Comparison of ENCODE assay signal across 22 mouse cellular contexts in the genomic region with DNA sequence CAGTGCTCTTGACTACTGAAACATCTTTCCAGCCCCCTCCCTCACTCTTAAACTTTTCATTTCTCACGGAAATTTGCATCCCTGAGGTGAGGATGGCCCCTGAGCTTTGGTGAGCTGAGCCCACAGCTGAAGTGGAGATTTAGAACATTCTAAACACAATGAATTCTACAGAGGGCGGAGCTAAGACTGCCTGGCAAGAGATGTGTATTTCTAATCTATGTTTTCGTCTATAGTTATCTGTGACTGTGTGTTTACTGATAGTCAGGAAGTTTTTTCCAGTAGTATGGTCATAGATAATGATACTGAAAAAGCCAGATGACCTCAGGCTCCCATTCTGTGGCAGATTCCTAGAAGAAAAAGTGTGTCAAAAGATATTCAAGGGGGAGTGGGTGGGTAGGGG. TPM values are rescaled to one million over a fixed set of nuclear protein-coding genes. Genes with fewer than 3 reads are reported as not detected.
DNase-seq lines count a peak whose midpoint lies in the region; ATAC-seq and TF ChIP-seq lines count a peak whose summit lies in the region.
"Had no signal": no experiment of that assay in that cellular context is flagged by ENCODE, and none has a peak within 500 bp of the region (broad histone marks: within the 10 kb centered on the region; RNA-seq: fewer than 3 reads in every experiment).

No protein-coding gene starts in this region.

- TF ChIP-seq CTCF in G1E (IDR thresholded peaks at IDR 0.05; ENCODE audit: low read depth, low read length), result no peak

- ATAC-seq in embryonic facial prominence, embryonic 14.5 days (ENCODE audit: low read depth), result no peak
- ATAC-seq in G1E (ENCODE audit: extremely low read depth, insufficient number of reproducible peaks, low FRiP score, poor library complexity, severe bottlenecking), result peak; percentile 66
- ATAC-seq in erythroid progenitor cell, adult 5-6 weeks (replicated peaks; ENCODE audit: low FRiP score, poor library complexity, severe bottlenecking), result 0 out of 2 replicates have a peak, but pooled peaks have one; percentile 16
- ATAC-seq in liver, embryonic 16.5 days (ENCODE audit: low read depth), result peak; percentile 72
- no peak for ATAC-seq in CD4-positive, CD25-positive, alpha-beta regulatory T cell, adult 4 months
- ATAC-seq: forebrain, embryonic 13.5 days had no signal

- H3K4me2 ChIP-seq in embryonic facial prominence, embryonic 14.5 days (ENCODE audit: low read depth, low read length), result no peak overlapping the region
- peak overlapping the region; percentile 63 for H3K4me2 ChIP-seq in liver, embryonic 16.5 days (ENCODE audit: low read depth, low read length)
- H3K4me2 ChIP-seq: embryonic facial prominence, embryonic 15.5 days; forebrain, embryonic 13.5 days had no signal

- peak overlapping the region; percentile 19; the same call in 1 of the 2 replicates for H3K9ac ChIP-seq in embryonic facial prominence, embryonic 14.5 days (ENCODE audit: low read depth, low read length)
- peak overlapping the region; percentile 36 for H3K9ac ChIP-seq in liver, embryonic 16.5 days (ENCODE audit: low read depth, low read length)
- H3K9ac ChIP-seq: embryonic facial prominence, embryonic 15.5 days; forebrain, embryonic 13.5 days had no signal

- no peak for DNase-seq in embryonic facial prominence, embryonic 14.5 days (ENCODE audit: low spot score)
- DNase-seq in embryonic facial prominence, embryonic 10.5 days (ENCODE audit: low spot score), result no peak
- DNase-seq in G1E (ENCODE audit: low spot score), result no peak
- DNase-seq in cerebellum, postnatal 36 days, result no peak
- DNase-seq in frontal cortex, postnatal 25 days (ENCODE audit: low spot score in 2 of 2), result no peak
- DNase-seq: adrenal gland, postnatal 36 days; cerebellum, postnatal 10 days; gastrocnemius, postnatal 10 days; heart, adult 11 months; kidney, adult 18-20 months; kidney, postnatal 14 days; left cerebral cortex, postnatal 4 days; lung, adult 2 months; retina, postnatal 1 day had no signal

- H3K27ac ChIP-seq in embryonic facial prominence, embryonic 14.5 days (replicated peaks; ENCODE audit: low read depth, low read length), result no peak overlapping the region
- no peak overlapping the region for H3K27ac ChIP-seq in embryonic facial prominence, embryonic 10.5 days (replicated peaks)
- H3K27ac ChIP-seq in liver, embryonic 16.5 days (ENCODE audit: low read length), result peak overlapping the region; percentile 95
- H3K27ac ChIP-seq: embryonic facial prominence, embryonic 15.5 days; forebrain, embryonic 13.5 days; midbrain, embryonic 10.5 days had no signal

- H3K27me3 ChIP-seq in embryonic facial prominence, embryonic 14.5 days (replicated peaks; ENCODE audit: control insufficient read depth, insufficient read depth, low read length), result no peaks in the 10 kb centered on the region
- H3K27me3 ChIP-seq in embryonic facial prominence, embryonic 10.5 days (replicated peaks; ENCODE audit: low read depth, poor library complexity, severe bottlenecking), result no peaks in the 10 kb centered on the region
- H3K27me3 ChIP-seq in G1E (ENCODE audit: insufficient read depth, low read length), result no peaks in the 10 kb centered on the region
- H3K27me3 ChIP-seq in liver, embryonic 16.5 days (ENCODE audit: control insufficient read depth, insufficient read depth, low read depth, low read length), result no peaks in the 10 kb centered on the region
- H3K27me3 ChIP-seq: embryonic facial prominence, embryonic 15.5 days; forebrain, embryonic 13.5 days had no signal

- WGBS in embryonic facial prominence, embryonic 14.5 days, result 82% methylated on average over 3 of the region's 3 CpGs
- WGBS in embryonic facial prominence, embryonic 10.5 days, result 85% methylated on average over 3 of the region's 3 CpGs
- WGBS in liver, embryonic 16.5 days (ENCODE audit: insufficient replicate concordance), result 24% methylated on average over 3 of the region's 3 CpGs

- H3K9me3 ChIP-seq in embryonic facial prominence, embryonic 14.5 days (ENCODE audit: control insufficient read depth, low read length), result no peaks in the 10 kb centered on the region
- no peaks in the 10 kb centered on the region for H3K9me3 ChIP-seq in embryonic facial prominence, embryonic 10.5 days
- H3K9me3 ChIP-seq in G1E (replicated peaks), result no peaks in the 10 kb centered on the region
- H3K9me3 ChIP-seq in liver, embryonic 16.5 days (replicated peaks; ENCODE audit: control insufficient read depth, low read length), result no peaks in the 10 kb centered on the region
- H3K9me3 ChIP-seq: embryonic facial prominence, embryonic 15.5 days; forebrain, embryonic 13.5 days; midbrain, embryonic 10.5 days had no signal

- H3K4me1 ChIP-seq in embryonic facial prominence, embryonic 14.5 days (ENCODE audit: control insufficient read depth, insufficient read depth, low read length), result no peaks in the 10 kb centered on the region
- H3K4me1 ChIP-seq in embryonic facial prominence, embryonic 10.5 days, result no peaks in the 10 kb centered on the region
- peaks cover 79% of the 10 kb centered on the region for H3K4me1 ChIP-seq in G1E (ENCODE audit: insufficient read depth, low read depth, low read length)
- peaks cover 66% of the 10 kb centered on the region for H3K4me1 ChIP-seq in liver, embryonic 16.5 days (ENCODE audit: control insufficient read depth, low read depth, low read length)
- H3K4me1 ChIP-seq: midbrain, embryonic 10.5 days had no signal

- no peak overlapping the region for H3K4me3 ChIP-seq in embryonic facial prominence, embryonic 14.5 days (ENCODE audit: low read depth, low read length)
- H3K4me3 ChIP-seq in embryonic facial prominence, embryonic 10.5 days, result no peak overlapping the region
- H3K4me3 ChIP-seq in G1E (ENCODE audit: low read depth, low read length), result no peak overlapping the region; the same call in 1 of the 2 replicates
- H3K4me3 ChIP-seq in liver, embryonic 16.5 days (ENCODE audit: low read depth, low read length), result peak overlapping the region; percentile 55
- H3K4me3 ChIP-seq: embryonic facial prominence, embryonic 15.5 days; forebrain, embryonic 13.5 days; layer of hippocampus, adult 2 months; midbrain, embryonic 10.5 days had no signal

- 0 out of 2 replicates have a peak, but pooled peaks cover 16% of the 10 kb centered on the region for H3K36me3 ChIP-seq in embryonic facial prominence, embryonic 14.5 days (ENCODE audit: control insufficient read depth, insufficient read depth, low read length)
- H3K36me3 ChIP-seq in embryonic facial prominence, embryonic 10.5 days (replicated peaks), result peaks cover 30% of the 10 kb centered on the region
- H3K36me3 ChIP-seq in G1E (replicated peaks), result peaks cover 66% of the 10 kb centered on the region
- peaks cover 22% of the 10 kb centered on the region for H3K36me3 ChIP-seq in liver, embryonic 16.5 days (ENCODE audit: control insufficient read depth, insufficient read depth)

RNA-seq across cellular contexts. Expression of a gene that starts 22.2 kb away (rescaled TPM):
- 48.9 and 57.1 TPM in 2 replicates for polyA plus RNA-seq in embryonic facial prominence, embryonic 14.5 days (2014; fragmentation: Nextera tagmentation; extraction: Ambion mirVana)
- polyA plus RNA-seq in embryonic facial prominence, embryonic 10.5 days (2016; fragmentation: Nextera tagmentation; extraction: Ambion mirVana), result 58.6 and 60.2 TPM in 2 replicates
- total RNA-seq in G1E (2014; fragmentation: Nextera tagmentation) (129 and 141 TPM in 2 replicates), G1E (2017) (94.9 and 98.0 TPM in 2 replicates)
- polyA plus RNA-seq in G1E (2012), result 76.1 and 86.1 TPM in 2 replicates
- total RNA-seq in erythroid progenitor cell, adult 5-6 weeks (2015; ENCODE audit: low replicate concordance), result 42.8 and 126 TPM in 2 replicates
- 91.6 and 103 TPM in 2 replicates for total RNA-seq in erythroid progenitor cell, adult 5-6 weeks (2017; ENCODE audit: low replicate concordance)
- polyA plus RNA-seq in liver, embryonic 16.5 days (2015; fragmentation: Nextera tagmentation; extraction: Ambion mirVana), result 78.9 and 81.7 TPM in 2 replicates
- 10 to 100 TPM; 43.6 to 77.5 TPM for polyA plus RNA-seq in CD4-positive, CD25-positive, alpha-beta regulatory T cell, adult 4 months (2017; shearing (Covaris generic))

RNA-seq across cellular contexts. Expression of a gene that starts 49.1 kb away (rescaled TPM):
- polyA plus RNA-seq in embryonic facial prominence, embryonic 14.5 days (2014; fragmentation: Nextera tagmentation; extraction: Ambion mirVana), result 3.8 and 4.8 TPM in 2 replicates
- polyA plus RNA-seq in embryonic facial prominence, embryonic 10.5 days (2016; fragmentation: Nextera tagmentation; extraction: Ambion mirVana), result 0.54 and 0.56 TPM in 2 replicates
- total RNA-seq in G1E (2014; fragmentation: Nextera tagmentation), result not detected in 2 replicates
- total RNA-seq in G1E (2017), result 0.55 TPM in 1 of 2 replicates, not detected in the other
- polyA plus RNA-seq in G1E (2012), result 0.37 and 0.47 TPM in 2 replicates
- not detected in 2 replicates for total RNA-seq in erythroid progenitor cell, adult 5-6 weeks (2015; ENCODE audit: low replicate concordance)
- total RNA-seq in erythroid progenitor cell, adult 5-6 weeks (2017; ENCODE audit: low replicate concordance), result 1.5 TPM in 1 of 2 replicates, not detected in the other
- 0.27 and 0.36 TPM in 2 replicates for polyA plus RNA-seq in liver, embryonic 16.5 days (2015; fragmentation: Nextera tagmentation; extraction: Ambion mirVana)
- polyA plus RNA-seq in CD4-positive, CD25-positive, alpha-beta regulatory T cell, adult 4 months (2017; shearing (Covaris generic)), result not detected
- total RNA-seq: hematopoietic stem cell, adult 5-6 weeks had no signal
- polyA plus RNA-seq: forebrain, embryonic 13.5 days had no signal

RNA-seq across cellular contexts. Expression of a gene that starts 56.3 kb away (rescaled TPM):
- 33.8 and 38.1 TPM in 2 replicates for polyA plus RNA-seq in embryonic facial prominence, embryonic 14.5 days (2014; fragmentation: Nextera tagmentation; extraction: Ambion mirVana)
- polyA plus RNA-seq in embryonic facial prominence, embryonic 10.5 days (2016; fragmentation: Nextera tagmentation; extraction: Ambion mirVana), result 25.3 and 25.7 TPM in 2 replicates
- total RNA-seq in G1E (2014; fragmentation: Nextera tagmentation) (29.4 and 32.1 TPM in 2 replicates), G1E (2017) (18.2 and 22.1 TPM in 2 replicates)
- 103 and 113 TPM in 2 replicates for polyA plus RNA-seq in G1E (2012)
- 0.42 and 2.2 TPM in 2 replicates for total RNA-seq in erythroid progenitor cell, adult 5-6 weeks (2015; ENCODE audit: low replicate concordance)
- total RNA-seq in erythroid progenitor cell, adult 5-6 weeks (2017; ENCODE audit: low replicate concordance), result 1.7 TPM in 1 of 2 replicates, not detected in the other
- polyA plus RNA-seq in liver, embryonic 16.5 days (2015; fragmentation: Nextera tagmentation; extraction: Ambion mirVana), result 8.4 and 9.4 TPM in 2 replicates
- under 1 TPM; 0.35 to 0.71 TPM for polyA plus RNA-seq in CD4-positive, CD25-positive, alpha-beta regulatory T cell, adult 4 months (2017; shearing (Covaris generic))

Comparison
In these comparisons a context has a peak if more than half of its experiments do, and no peak if none do; other contexts are left out.
1. ATAC-seq: peak in G1E (single experiment), erythroid progenitor cell, adult 5-6 weeks (single experiment) and liver, embryonic 16.5 days (single experiment); none in embryonic facial prominence, embryonic 14.5 days (single experiment) and CD4-positive, CD25-positive, alpha-beta regulatory T cell, adult 4 months (single experiment).